Mouse (Mus musculus) gastrocnemius, postnatal 14 days (tissue): ENCODE results near the gene Ppp4c. TPM values are rescaled to one million over a fixed set of nuclear protein-coding genes. Genes with fewer than 3 reads are reported as not detected.

Source experiments
- DNase-seq: peaks from one replicate; pipeline ENCODE4 v3.0.0; 2021; ENCODE audit warnings: mixed read lengths
- intact Hi-C: fragments of 180-260 bp; cut with DNase I; formaldehyde crosslinking; loops from one replicate; pipeline ENCODE4 v1.15.1; 2025; ENCODE audit warnings: low total_unique reads
- total RNA-seq, 2 experiments: library from RNA; stranded (reverse); gene quantifications; 2 replicates each; pipeline ENCODE4 v1.2.3; 2021

Gene Ppp4c
- total RNA-seq, 2 experiments from 2014 or later = 28.0 to 33.6 TPM

DNA sequence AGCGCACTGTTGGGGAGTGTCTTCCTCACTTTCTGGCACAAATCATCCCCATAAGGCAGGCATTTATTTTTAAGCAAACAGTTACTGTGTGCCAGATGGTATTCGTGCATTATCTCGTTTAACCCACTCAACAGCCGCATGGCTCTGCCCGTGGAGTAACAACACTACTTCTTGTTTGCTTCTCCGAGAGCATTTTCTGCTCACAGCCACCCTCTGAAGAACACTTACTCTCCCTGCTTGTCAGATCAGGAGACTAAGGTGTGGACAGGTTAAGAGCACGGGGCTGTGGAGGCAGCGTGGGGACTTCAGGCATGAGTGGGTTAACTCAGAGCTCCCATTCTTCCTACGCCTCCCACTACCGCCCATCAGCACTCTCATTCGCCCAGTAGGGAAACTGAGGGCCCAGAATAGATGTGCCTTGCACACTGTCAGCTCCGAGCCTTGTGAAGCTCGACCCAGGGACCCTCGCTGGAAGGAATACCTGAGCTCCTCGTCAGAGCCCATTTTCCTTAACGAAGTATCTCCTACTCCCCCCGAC lies 29.8 kb downstream of the Ppp4c start:
- DNase-seq = no peak
- intact Hi-C loops = no loop called here

DNA sequence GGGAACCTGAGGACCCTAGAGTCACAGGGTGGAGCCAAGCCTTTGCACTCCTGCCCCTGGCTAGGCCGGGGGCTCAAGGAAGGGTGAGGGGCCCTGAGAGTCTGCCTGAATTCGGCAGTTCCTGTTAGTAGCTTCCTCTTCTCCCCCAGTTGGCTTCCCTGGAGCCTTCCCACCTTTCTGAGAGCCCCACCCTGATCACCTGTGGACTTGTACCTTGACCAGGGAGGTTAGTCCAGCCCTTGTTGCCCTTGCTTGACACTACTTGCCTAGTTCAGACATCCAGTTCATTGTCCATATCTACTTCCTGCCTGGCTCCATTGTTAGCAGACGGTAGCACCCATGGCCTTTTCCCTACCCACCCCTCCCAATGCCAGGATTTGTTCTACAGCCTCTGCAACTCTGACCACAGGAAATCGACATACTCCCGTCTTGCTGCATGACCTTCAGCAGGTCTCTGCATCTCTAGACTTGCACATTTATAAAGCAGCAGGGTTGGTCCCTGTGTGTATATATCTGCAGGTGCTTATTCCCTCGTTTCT lies 30.7 kb downstream of the Ppp4c start:
- intact Hi-C loops = no loop called here
- DNase-seq = no peak

DNA sequence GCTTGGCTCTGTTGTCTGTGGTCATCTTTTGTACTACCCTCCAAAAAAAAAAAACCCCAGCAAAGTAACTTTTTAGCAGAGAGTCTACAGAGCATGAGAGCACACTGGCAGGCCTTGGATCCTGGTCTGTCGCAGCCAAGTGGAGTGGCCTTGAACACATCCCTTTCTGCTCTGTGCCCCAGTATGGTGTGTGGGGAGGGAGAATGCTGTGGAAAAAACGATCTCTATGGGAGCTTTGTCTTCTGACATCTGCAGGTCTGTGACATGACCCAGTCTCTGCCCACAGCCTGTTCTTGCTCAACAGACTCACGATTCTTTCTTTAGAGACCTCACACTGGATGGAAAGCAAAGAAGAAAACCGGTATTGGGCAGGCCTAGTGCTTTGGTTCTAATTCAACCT lies 31.3 kb downstream of the Ppp4c start:
- DNase-seq = no peak
- intact Hi-C loops = no loop called here

DNA sequence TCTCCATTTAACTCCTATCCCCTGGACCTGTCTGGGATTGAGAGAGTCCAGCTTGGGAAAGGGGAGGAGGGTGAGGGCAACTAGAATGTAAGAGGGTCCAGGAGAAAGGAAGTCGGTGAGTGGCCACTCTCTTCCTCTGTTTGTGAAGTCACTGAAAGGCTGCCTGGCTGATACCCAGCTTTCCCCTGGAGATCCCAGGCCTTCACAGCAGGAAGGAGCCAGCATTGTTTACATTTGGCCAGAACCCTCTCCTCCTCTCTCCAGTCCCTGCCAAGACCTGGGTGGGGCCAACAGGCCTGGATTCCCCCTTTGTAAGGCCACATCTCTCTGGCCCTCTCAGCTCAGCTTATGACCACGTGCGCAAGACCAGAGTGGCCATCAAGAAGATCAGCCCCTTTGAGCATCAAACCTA lies 31.9 kb downstream of the Ppp4c start:
- DNase-seq = peak; percentile 79

DNA sequence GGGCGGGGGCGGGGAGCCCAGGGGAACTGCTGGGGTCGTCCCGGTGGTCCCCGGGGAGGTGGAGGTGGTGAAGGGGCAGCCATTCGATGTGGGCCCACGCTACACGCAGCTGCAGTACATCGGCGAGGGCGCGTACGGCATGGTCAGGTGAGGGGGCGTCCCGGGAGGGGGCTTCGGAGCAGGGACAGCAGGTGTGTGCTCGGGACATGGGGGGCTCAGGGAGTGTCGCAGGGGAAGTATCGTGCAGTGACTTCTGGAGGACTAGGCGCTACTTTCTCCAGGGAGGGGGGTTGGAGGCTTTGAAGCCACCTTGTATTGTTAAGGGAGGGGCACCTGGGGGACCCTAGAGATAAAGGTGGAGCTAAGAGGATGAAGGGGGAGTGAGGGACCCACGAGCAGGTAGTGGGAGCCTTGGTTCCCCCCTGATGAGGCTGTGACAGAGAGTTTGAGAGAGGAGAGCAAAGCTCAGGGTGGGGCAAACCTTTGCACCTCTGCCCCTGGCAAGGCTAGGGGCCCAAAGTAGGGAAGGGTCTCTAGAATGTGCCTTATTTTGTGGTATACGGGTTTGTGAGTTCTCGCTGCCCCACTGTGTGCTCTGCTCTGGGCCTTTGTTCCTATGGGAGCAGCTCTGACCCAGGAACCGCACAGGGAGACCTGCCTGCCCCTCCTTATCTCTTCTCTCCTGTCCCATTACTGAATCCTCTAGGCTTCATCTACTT lies 32.5 kb downstream of the Ppp4c start:
- no peak for DNase-seq
- intact Hi-C loops = no loop called here

More for the DNA sequence above, 31.9 kb downstream of the Ppp4c start:
- intact Hi-C loops = no loop called here

DNA sequence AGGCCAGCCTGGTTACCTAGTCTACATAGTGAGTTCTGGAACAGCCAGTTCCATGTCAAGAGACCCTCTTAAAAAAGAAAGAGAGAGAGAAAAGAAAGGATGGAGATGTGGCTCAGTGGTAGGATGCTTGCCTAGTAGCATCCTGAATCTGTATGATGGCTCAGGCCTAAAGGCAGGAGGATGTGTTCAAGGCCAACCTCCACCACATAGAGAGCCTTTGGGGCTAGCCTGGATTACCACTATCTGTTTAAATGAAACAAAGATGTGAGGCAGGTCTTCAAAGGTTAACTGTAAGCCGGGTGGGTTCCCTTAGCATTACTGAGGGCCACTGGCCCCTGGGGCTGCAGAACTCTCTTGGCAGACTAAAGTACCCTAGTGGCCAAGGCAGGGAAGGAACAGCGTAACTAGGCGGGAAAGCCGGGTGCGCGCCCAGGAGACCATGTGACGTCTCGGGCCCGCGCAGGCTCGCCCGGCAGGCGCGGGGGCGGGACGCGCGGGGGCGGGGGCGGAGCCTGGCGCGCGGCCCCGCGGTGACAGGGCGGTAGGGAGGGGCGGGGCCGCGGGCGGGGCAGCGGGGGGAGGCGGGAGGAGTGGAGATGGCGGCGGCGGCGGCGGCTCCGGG lies 33.1 kb downstream of the Ppp4c start, which contains the start of gene Mapk3:
Gene Mapk3 (plus strand): TSS at position 552 of the 622 bp plus-strand sequence.
- DNase-seq = peak; percentile 90
- intact Hi-C loops = no loop called here

DNA sequence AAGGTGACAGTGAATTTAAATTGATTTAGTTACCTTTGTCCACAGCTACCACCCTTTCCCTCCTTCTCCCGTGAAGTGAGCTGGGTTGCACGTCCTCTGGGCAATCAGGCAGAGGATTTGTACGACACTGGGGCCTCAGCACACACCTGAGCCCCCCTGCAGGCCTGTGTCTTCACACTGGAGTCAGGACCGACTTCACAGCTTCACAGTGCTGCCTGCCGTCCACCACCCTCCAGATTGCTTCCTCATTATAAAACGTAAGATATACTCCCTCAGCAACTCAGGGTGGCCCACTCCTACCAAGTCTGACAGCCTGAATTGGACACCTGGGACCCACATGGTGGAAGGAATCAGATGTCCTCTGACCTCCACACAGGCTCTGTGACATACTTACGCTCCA lies 33.8 kb downstream of the Ppp4c start:
- intact Hi-C loops = no loop called here

DNA sequence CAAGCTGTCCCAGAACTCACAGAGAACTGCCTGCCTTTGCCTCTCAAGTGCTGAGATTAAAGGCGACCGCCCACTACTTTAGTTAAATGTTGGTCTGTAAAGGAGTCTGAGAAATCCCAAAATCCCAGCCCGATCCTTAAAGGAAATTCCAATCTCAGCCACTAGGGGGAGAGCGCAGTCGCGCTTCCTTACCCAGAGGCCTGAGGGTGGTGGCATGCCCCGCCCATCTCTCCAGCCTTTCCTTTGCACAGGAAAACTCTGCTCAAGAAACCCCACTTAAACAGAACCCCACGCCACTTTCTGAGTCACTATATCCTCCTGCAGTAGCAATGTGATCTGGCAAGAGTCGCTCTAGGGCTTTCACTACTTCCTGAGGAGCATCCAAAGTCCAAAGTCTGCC lies 37.4 kb downstream of the Ppp4c start:
- intact Hi-C loops = no loop called here
- DNase-seq = peak; percentile 80

More for the DNA sequence above, 33.8 kb downstream of the Ppp4c start:
- no peak for DNase-seq

DNA sequence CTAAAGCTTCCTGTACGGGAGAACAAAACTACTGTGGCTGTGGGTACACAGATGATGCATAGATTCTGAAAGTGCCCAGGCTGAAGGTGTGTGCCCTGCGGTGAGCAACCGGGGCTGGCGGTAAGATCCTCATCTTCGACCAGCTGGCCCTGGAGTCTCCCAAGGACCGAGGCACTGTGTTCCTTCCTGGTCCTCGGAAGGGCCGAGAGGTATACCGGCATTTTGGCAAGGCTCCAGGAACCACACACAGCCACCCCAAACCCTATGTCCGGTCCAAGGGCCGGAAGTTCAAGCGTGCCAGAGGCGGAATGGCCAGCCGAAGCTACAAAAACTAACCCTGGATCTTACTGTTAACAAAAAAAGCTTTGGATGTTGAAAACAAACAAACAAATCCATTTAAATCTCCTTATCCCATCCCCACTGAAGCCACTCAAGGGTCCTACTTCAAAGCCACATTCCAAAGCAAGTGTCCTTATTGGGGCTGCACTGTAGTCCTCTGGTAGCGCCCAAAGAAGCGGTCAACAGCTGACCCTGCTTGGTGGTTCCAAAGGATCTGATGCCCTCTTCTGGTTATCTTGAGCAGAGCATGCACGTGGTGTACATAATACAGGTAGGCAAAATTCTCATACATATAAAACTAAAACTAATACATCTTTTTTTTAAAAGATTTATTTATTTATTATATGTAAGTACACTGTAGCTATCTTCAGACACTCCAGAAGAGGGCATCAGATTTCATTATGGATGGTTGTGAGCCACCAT lies 42.5 kb downstream of the Ppp4c start:
- DNase-seq = no peak
- intact Hi-C loops = no loop called here

DNA sequence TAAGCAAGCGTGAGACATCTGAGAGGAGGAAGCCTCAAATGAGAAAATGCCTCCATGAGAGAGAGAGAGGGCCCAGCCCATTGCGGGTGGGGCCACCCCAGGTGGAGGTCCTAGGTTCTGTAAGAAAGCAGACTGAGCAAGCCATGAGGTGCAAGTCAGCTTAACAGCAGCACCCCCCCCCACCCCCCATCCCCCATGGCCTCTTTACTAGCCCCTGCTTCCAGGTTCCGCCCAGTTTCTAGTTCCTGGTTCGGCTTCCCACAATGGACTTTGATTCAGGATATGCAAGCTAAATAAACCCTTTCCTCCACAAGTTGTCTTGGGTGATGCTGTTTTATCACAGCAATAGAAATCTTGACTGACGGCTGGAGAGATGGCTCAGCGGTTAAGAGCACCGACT lies 43.5 kb downstream of the Ppp4c start:
- intact Hi-C loops = no loop called here
- DNase-seq = no peak

DNA sequence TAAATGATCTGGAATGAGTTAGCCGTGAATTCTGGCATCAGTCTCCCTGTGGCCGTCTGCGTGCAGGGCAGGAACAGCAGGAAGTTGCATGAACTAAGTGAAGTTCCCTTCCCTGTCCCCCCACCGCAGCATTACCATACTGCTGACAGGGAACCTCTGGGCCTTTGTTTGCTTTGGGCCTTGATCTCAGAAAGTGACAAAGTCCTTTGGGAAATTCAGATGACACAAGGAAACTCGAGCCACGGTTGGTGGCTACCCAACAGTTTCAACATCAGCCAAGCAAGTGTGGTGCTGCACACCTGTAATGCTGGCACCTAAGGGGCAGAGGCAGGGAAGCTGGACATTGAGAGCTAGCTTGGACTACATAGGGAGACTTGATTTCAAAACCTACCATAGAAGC lies 45.5 kb downstream of the Ppp4c start:
- intact Hi-C loops = no loop called here
- DNase-seq = no peak

DNA sequence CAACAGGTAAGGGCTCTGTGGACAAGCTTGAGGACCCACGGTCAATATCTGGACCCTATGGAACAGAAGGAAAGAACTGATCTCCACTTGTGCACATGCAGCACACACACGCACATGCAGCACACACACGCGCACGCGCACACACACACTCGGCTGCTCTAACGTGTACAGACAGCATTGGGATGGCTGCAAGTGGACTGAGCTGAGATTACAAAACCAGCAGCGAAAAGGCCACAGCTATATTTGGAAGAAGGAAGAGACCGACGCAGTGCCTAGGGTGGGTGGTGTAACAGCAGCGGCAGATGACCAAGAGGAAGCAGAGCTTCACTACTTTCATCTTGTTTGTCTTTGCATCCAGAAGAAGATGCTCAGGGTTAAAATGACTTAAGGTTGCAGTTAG lies 46.2 kb downstream of the Ppp4c start:
- intact Hi-C loops = no loop called here
- no peak for DNase-seq

DNA sequence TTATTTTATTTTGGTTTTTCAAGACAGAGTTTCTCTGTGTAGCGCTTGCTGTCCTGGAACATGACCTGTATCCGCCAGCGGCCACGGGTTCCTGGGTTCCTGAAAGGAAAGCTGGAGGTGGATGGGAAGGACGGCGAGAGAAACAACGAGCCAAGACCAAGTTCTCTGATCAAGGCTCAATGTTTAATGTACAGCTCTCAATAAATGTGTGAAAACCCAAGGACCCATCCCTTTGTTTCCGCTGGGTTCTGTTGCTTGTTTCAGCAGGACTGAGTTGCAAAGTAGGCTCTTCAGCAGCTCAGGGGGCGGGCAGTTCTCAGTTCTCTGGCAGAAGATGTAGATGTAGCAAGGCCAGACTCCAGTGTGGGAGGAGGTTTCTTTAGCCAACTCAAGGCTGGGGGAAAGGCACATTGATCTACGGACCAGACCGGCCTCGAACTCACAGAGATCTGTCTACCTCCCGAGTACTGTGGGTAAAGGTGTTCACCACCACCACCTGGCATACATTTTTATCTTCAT lies 50.3 kb downstream of the Ppp4c start:
- intact Hi-C loops = no loop called here
- DNase-seq = no peak

DNA sequence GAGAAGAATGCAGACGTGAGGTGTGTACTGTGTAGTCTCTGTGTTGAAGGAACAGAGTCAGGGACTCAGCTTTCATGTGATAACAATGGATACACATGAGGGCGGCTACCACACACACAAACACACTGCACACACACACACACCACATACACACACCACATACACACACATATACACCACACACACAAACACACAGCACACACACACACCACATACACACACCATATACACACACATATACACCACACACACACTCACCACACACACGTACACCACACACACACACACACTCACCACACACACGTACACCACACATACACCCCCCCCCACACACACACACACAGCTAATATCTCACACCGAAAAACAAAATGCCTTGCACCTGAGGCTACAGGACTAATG lies 50.8 kb downstream of the Ppp4c start:
- intact Hi-C loops = no loop called here
- DNase-seq = no peak

DNA sequence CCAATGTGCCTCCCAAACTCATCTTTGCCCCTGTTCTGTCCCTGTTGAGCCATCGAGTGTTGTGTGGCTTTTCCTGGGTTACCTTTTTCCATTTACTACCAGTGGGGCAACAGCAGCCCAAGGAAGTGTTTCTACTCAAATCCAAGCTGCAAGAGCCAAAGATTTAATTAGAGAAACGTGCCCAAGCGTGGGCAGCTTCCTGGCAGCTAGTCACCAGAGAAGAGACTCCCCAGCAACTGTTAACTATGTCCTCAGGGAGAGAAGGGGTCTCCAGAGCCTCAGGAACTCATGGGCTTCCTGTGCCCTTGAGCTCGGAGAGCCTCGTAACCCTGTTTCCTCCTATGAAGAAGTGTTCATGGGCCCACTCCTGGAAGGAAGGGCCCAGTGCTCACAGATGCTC lies 51.3 kb downstream of the Ppp4c start:
- intact Hi-C loops = no loop called here

DNA sequence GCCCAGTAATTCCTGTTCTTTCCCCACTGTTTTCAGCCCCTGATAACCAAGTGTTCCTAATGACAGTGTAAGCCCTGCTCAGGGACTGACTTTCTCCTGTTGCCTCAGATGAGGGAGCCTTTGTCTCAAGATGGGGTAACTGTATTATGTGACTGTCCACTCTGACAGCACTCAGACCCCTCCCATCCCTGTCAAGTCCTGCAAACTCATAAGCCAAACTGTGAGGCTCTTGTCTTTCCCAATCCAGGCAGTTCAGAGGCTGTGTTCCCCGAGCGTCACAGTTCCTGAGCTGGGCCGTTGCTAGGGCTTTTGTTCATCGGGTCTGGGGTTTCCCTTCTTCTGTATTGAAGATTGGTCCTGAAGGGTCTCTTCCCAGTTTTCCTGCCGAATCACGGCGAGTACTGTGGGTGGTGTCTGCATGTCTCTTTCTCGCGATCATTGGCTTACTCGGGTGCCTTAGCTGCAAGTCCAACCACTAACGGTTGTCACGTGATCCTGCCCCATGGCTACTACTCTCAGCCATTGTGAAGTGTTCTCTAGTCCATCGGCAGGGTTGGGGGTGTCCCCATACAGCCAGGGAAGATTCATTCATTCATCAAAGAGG lies 52.1 kb downstream of the Ppp4c start:
- no peak for DNase-seq
- intact Hi-C loops = no loop called here

More for the DNA sequence above, 51.3 kb downstream of the Ppp4c start:
- no peak for DNase-seq

DNA sequence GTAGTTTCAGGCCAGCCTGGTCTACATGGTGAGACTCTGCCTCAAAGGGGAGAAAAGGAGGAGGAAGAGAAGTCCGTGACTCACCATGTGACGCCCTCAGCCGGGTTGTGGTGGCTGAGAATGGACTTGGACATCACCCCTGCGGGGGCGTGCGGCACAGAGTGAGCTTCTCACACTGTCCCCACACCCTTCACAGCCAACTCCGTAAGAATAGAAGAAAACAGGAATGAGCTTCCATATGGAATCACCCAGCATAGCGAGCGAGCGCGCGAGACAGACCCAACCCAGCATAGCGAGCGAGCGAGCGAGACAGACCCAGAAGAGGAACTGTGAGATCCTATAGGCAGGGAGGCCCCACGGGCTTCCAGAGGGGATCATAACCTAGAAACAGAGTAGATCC lies 52.7 kb downstream of the Ppp4c start:
- no peak for DNase-seq
- intact Hi-C loops = no loop called here

DNA sequence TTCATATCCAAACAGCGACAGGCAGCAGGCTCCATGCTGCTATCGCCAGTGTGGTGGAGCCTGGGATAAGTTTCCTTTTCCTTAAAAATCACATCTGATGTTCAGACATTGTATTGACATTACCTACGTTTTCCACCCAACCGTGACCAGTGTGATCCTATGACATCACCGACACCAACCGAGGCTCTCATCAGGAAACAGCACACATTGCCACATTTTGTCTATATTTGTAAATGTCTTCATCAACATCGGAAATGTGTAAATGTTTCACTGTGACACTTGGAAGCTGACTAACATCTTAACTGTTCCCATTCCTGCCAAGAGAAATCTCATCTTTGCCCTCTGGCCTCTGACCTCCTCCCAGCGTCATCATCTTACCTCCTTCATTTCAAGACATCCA lies 56.2 kb downstream of the Ppp4c start:
- DNase-seq = no peak
- intact Hi-C loops = no loop called here
